Mouse (Mus musculus): ENCODE results near the gene Cpeb3.

The Cpeb3 gene

DNA sequence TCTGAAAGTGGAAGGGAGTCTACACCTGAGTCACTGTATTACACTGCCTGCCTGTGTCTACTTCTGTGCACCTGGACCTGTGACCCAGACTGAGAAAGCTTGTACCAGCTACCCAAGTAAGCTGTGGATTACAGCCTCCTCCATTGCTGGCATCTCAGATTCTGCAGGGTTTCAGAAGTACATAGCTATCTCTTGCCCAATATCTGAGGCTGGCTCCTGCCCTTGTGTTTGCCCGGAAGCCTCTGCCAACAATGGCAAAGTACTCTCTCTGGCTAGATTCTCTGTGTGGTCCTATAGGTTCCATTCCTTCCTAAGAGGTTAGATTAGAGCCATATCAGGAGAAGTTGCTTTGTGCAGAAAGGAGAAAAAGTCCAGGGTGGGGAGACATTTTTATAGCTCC lies 129.8 kb downstream of the Cpeb3 start:
- DNase-seq = no peak

DNA sequence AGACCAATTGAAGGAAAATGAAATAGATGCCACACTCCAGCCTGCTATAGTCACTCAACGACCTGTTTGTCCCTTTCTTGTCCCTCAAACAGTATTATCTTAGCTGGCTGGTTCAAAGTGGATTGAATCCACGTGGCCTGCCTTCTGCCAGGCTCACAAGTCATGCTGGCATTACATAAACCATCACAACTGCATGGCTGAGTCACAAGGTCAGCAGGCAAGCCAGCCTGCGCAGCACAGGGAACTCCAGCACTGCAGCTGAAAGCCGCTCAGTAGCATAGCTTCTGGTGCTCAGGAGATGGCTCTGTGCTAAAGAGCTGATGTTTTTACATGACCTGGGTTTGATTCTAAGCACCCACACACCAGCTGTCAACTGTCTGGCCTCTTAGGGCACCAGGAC lies 130.3 kb downstream of the Cpeb3 start:
- DNase-seq = peak; percentile 72

DNA sequence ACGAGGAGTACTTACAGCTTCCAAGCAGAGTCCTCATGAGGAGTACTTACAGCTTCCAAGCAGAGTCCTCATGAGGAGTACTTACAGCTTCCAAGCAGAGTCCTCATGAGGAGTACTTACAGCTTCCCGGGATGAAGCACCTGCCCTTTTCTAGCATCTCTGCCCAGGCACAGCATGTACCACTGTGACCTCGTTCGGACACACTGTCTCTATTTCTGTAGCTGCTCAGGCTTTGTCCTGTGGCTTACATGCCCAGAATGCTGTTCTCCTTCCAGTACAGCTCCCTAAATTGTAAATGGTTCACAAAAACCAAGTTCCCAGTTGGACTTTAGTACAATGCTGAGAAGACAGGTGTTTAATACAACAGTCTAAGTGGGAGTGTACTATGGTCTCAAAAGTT lies 131.1 kb downstream of the Cpeb3 start:
- DNase-seq = peak; percentile 76 to 85

DNA sequence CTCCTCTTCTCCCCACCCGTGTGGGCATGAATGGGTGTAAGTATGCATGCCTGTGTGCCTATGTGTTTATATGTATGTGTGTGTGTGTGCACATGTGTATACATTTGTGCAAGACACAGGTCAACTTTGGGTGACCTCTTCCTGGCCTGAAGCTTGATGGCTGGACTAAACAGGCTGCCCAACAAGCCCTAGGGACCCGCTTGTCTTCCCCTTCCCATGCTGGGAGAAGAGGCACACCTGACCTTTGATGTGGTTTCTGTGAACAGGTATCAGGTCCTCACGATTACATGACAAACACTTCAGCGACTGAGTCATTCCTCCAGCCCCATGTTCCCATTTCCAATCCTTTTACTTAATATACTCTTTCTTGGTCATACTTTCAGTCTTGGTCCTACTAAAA lies 131.8 kb downstream of the Cpeb3 start:
- no peak for DNase-seq

DNA sequence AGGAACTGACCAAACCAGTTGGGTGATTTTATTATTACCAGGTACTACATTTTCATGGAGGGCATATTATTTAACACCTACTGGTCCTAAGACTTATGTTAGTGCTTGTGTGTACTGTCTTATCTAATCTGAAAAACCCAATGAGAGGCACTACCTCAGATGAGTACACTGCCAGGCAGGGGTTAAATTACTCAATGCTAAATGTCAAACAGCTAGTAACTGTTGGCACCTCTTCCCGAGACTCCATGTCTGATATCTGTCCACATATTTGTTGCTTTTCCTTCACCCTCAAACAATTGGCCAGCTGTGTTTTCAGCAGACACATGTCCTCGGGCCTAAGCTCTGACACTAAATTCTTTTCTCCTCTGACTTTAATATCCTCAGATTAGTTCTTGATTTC lies 132.3 kb downstream of the Cpeb3 start:
- DNase-seq = no peak

DNA sequence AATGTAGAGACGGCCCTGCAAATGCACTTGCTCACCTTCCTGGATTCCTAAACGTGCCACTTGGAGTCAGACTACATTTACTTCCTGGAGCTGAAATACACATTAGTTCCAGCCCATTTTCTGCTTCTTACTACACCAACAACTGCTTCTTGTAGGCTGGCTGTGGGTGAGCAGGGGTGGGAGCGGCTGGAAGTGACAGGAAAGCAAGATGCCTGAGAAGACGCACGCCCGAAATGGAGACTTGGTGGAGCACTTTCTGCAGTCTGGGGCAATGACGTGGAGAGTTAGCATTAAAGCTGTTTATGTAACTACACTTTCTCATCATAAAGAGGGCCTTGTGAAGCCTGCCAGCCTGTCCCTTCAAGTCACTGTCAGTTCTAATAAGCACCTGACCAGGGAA lies 132.7 kb downstream of the Cpeb3 start:
- no peak for DNase-seq

DNA sequence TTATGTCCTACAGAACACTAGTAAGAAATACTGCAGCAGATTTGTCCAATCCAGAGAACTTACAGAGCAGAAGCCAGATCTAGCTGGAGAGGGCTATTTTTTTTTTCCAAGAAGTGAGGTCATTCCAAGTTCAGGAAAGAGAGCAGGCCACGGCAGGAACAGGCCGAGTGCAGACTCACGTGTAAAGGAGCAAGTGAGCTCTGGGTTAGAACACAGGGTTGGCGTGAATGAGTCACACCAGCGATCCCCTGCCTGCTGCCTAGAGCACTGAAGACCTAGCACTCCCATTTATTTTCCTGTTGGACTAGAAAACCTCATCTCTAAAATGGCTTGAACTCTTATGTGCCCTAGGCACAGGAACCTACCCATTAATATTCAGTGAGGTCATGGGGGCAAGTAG lies 133.7 kb downstream of the Cpeb3 start:
- DNase-seq = no peak

DNA sequence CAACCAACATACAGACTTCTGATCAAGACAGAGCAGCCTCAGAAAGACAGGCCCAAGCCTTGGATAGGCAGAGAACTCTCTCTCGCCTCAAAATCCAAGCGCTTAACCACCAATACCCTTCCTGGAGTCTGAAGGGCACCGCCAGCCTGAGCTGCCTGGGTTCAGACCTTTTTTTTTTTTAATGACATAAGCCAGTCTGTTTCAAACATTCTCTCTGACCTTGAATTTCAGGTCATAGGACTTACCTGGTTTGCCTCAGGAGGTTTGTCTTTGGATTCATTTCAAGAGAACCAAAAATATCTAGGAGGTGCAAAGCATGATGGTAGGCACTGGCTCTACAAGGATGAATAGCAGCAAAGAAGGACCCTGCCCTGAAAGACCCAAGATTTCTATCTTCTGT lies 134.1 kb downstream of the Cpeb3 start:
- no peak for DNase-seq

DNA sequence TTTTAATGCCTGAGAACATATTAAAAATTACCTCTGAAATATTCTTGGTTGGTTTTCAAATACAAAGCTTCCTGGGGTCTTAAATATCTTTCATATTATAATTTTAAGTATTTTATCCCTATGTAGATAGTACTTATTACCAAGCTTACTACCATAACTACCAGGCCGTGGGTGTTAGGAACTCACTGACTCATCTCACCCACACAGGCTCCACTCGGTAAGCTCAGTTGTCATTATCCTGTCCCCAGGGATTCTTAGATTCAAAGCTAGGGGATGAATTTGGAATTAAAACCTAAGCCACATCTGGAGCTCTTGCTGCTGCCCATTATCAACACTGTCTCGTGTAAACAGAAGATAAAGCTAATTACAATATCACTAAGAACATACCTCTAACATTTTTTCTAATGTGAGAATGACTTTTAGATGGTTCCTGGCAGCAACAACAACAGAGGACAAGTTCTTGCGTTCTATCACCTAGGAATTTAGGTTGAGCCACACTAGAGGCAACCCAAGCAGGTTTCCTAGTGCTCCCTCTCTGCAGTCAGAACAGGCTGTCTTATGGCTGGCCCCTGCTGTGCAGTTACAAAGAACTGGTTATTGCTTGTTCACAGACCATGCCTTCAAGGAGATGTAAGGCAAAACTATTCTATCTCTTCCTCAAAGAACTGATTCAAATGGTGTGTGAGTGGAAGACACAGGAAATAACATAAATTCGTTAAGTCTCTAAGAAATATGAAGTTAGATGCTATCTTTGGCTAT lies 135.4 kb downstream of the Cpeb3 start:
- DNase-seq = peak in 1 of 2 experiments; percentile 32

DNA sequence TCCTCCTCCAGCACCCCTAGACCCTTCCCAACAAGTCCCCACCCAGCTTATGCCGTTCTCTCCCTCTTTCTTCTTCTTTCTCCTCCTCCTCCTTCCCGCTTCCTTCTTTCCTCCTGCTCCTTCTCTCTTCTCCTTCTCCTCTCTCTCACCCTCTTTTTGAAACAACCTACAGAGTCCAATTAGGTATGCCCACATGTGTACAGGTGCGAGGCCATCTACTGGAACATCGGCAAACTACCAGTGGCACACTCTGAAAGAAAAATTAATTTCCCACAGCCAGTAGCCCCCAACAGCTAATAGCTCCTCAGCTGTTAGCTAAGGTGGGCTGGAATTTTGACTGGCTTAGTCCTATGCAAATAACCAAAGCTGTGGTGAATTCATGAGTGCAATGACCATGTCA lies 139.2 kb downstream of the Cpeb3 start:
- no peak for DNase-seq

DNA sequence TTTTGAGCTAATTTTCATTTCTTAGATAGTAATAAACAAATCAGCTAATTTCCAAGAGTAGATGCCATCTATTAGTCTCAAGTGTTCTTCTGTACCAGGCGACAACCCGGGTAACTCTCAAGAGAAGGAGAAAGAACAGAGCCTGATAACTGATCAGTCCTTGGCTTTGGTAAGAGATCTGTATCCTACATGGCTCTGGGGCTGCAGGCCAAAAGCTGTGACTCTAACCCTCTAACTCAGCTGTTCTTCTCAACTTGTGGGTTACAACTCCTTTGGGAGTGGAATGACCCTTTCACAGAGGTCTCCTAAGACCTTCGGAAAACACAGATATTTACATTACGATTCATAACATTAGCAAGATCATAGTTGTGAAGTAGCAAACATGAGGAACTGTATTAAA lies 148.3 kb downstream of the Cpeb3 start:
- DNase-seq = no peak

DNA sequence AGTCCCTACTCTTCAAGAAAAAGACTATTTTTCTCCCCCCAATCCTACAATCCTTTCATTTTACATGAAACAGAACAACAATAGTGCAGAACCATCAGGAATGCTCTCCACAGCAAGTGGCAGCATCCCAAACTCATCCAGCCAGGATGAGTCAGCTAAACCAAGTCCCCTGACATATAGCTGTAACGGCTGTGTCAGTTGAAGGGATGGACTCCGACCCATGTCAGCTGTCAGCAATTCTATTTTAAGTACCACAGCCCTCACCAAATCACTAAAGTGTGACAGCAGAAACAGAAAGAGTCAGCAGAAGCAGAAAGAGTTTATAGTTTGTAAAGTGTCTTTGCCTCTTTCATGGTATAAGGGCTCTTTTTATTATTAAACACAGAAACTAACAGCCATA lies 148.8 kb downstream of the Cpeb3 start:
- DNase-seq = peak; percentile 62 to 73

DNA sequence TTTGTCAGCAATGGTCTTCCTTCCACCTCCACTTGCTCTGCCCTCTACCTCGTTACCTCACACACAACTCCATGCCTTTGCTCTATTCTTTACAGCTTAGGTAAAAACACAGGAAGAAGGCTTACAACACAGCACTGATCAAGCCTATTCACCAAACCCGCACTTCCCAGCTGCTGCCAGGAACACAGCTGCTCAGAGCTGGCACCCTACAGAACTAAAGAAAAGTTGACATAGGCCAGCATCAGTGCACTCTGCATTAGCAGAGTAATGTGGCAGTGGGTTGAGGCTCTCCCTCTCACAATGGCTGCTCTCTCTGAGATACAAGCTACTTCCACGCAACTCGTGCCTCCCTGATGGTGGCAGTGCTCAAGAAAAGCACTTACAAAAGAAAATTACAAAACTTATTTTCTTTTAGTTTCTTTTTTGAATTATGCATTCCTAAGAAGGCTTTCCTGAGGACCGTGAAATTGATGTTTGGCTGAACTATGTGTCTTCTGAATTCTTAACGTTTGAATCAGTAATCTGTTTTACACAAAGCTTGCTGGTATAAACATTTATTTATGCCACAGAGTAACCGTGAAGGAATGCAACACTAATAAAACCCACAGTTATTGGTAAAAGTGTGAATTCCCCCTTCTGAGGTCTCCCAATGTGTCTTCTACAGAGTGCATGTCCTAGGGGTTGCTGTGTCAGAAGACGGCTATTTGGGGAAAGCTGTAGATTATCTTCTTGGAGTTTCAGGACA lies 151.1 kb downstream of the Cpeb3 start:
- no peak for DNase-seq

DNA sequence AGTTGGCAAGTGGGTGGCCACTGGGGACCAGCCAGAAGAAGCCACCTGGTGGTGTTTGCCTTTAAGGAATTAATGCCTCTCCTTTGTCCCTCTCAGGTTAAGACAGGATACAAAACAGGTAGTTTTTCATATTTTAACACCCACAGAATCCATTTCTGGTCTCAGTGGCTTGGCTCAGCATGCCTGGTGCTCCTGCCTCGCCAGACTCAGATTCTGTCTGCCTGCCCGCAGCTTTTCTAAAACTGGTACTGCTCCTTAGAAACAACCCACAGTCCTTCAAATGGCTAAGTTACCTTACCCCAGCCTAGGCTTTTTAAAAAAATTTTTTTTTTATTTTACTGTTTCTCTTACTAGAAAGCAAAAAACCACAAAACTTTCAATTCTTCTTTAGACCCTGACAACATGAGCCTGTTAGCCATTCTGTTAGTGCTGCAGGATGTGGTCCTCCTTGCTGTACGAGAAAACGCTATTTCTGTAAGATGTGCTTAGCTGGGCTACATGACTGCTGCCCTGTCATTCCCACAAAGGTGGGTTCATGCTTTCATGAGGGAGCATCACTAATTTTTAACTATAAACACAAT lies 152.3 kb downstream of the Cpeb3 start:
- DNase-seq = no peak

DNA sequence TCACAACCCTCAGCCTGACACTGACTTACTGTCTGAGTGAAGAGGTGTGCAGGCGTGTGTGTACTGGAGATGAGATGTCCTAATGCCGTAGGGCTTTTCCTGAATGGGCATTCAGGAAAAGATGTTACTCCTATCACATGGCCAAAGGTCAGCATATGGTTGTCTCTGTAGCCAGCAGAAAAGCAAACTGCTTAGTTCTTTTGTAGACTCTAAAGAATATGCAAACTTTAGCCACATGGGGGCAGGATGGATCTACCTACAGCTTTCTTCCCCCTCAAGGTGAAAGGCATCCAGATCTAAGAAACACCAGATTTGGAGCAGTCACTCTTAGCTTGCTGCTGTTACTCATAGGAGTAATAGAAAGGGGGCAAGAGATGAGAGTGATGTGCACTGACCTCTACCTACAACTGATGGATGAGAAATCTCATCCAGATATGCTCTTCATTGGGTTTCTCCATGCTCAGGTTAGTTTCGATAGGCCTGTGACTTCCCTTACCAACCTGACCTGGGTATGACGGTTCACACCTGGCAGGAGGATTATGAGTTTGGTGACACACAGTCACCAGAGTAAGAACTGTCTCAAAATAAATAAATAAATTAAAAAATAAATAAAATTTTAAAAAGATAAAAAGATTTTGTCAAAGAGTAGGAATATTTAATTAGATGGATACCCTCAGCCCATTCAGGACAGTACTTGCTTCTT lies 157.6 kb downstream of the Cpeb3 start:
- peak; percentile 82 to 84 for DNase-seq

DNA sequence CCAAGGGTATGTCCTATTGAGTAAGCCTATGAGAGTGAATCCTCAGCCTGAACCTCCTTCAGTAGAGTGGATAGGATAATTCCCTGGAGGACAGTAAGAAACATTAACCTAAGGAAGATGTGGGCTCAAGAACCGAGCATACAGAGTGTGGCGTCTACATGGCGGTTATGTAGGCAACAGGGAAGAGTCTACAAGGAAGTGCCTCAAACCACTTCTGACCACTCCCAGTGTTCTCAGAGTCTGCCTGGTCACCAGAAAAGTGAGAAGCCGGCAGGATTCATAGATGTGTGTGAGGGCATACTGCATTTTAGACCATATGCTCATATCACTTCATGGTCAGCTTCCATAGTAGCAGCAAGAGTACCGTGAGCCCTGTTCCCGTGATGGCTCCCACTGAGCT lies 159.9 kb downstream of the Cpeb3 start:
- DNase-seq = no peak

DNA sequence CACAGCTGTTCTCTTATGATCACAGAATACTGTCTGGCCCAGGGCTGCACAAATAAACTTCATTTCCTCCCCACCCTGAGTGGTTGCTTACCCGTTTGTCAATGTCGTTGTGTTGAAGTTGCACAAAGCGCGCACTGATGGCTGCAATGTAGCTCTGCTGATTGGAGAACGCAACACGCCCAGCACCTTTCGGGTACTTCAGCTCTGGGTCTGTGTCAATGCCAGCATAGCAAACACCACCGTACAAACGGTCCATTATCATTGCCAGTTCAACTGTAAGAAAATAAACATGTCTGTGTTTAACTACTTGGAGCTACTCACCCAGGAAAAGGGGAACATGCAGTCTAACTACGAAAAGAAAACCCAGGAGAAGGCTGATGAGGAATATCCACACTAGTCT lies 164.0 kb downstream of the Cpeb3 start:
- DNase-seq = no peak

DNA sequence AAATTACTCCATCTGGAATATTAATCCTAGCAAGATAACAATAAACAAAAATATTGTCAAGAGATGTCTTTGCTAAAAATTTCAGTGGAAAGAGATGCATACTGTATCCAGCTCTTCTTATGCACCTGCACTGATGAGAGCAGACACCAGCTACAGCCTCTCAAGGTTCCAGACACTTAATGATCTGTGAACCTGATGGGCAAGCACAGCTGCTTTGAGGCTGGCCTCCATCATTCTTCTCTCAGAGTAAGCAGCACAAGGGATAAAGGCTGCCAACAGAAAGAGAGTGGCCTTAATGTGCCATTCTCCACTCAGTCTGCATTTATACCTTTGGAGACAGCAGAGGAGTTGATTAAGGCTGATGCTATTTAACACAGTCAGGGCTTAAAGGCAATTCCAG lies 167.5 kb downstream of the Cpeb3 start:
- no peak for DNase-seq

DNA sequence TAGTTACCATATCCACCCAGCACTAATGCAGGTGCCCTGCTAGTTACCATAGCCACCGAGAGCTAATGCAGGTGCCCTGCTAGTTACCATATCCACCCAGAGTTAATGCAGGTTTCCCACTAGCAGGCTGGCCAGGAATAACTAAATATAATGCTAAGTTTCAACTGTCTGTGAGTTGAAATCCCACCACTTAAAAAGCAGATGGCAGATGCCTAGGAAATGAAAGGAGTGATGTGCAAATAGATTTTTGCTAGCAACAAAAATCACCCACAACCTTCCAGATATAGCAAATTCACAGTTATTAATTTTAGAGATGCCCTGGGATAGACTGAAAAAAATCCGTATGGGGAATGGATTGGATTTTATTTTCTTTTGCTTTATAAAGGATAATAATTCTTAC lies 176.0 kb downstream of the Cpeb3 start:
- no peak for DNase-seq

DNA sequence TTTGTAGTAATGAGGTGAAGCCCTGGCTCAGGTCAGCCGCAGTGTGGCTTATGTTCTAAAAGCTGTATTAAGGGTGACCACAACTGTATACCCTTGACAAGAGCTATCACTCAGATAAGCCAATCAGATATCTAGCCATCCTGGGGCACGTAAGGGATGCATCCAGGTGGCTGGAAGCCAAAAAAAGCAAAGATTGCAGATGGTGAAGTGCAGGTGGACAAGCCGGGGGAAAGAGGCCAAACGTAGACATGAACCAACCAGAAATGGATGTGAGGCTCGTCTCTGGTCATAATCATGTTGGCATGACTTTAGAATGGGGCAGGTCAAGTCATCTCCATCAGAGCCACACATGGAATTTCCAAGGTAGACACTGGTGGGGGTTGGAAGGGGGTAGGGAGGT lies 177.0 kb downstream of the Cpeb3 start:
- peak; percentile 47 to 56 for DNase-seq

DNA sequence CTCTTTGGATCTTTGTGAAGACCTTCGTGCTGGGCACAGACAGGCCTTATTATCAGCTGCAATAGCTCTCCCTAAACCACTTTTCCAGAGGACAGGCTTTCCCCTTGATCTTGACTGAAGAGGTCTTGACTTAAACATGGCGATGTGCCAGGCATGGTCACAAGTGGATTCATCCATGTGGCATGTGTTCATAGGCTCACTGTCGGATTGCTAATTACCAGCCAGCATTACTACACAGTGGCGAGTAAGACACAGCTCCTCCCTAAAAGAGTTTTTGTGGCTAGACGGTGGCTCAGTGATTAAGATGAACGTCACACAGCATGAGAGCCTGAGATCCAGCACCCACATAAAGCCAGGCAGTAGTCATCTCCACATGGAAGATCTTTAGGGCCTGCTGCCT lies 178.6 kb downstream of the Cpeb3 start:
- no peak for DNase-seq

DNA sequence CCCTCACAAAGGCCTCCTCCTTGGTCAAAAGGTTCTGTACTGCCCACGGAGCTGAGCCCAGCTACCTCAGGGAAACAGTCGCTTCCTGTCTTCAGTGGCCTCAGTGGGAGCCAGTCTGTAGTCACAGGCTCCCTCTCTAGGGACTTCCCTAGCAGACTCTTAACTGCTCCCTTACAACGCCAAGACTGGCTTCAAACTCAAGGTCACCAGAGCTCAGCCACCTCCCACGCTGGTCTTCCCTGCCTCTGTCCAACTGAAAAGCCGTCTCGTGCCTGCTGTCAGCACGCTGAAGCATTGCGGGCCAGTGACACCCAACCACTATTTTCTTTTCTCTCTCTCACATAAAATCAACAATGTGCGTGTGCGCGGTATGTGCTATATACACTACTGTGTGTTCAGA lies 182.0 kb downstream of the Cpeb3 start:
- DNase-seq = no peak

DNA sequence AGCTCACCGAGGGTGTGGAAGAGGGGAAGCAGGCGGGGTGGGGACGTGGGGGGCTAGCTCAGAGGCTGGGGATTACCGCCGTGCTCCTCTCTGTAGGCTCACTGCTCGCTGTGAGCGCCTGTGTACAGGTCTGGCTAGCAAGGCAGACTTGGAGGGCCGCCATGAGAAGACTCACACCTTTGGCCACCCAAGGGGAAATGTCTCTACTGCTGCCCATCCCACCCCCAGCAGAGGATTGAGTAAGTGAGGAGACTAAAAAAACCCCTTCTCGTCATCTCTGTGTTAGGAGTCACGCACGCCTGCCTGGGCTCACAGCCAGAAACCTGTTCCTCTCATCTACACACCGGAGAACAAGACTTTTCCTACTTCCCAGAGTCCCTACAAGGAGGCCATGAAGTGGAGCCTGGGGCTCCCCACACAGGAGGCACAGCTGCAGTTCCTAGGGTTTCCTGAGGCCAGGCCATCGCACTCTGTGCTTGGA lies 182.5 kb downstream of the Cpeb3 start:
- DNase-seq = peak; percentile 67 to 72

DNA sequence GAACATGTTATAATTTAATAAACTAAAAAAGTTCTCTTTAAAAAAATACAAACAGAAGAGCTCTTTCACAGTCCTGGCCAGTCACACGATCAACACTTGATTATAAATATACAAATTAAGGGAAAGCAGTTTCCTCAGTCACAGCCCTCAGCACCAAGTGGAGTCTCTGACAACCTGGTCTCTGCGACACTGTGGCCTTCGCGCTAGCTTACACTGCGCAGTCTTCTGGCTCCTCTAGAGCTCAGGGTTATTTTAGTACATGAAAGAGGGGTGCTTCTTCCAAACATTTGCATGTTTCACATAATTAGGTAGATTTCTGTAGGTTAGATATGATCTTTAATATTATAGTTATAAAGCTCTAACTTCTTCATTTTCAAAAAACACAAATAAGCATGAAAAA lies 186.3 kb downstream of the Cpeb3 start:
- no peak for DNase-seq
